Mouse (Mus musculus) liver, postnatal 0 days (tissue): ENCODE results near the gene Rpl24.

Experiments
- CTCF ChIP-seq: sonication (generic); IDR thresholded peaks from 2 replicates; pipeline ENCODE4 v1.5.1; 2016; ENCODE audit warnings: antibody characterized with exemption, low read depth
- EP300 ChIP-seq: IDR thresholded peaks from 2 replicates; pipeline ENCODE4 v1.6.1; 2016; ENCODE audit warnings: antibody characterized with exemption, low read depth, mild to moderate bottlenecking

GRCm38 (mm10) chr16:55940781-55941180, 25.3 kb upstream of the Rpl24 start:
- TF ChIP-seq EP300, result no peak
- no peak for TF ChIP-seq CTCF
